Mouse (Mus musculus) midbrain, embryonic 11.5 days (tissue): ENCODE results near the gene Acin1. TPM values are rescaled to one million over a fixed set of nuclear protein-coding genes. Genes with fewer than 3 reads are reported as not detected.
A peak's percentile ranks its signal among the peaks of the same experiment; 100 is the strongest.
"Not testable (repeated sequence)": the region's sequence is repeated elsewhere in the genome, so short reads cannot be mapped to it uniquely, and the experiment has no call there.

Source experiments
- ATAC-seq: fragments of 200-750 bp; cut with Nextera tagmentation; 2 replicates; pipeline ENCODE4 v1.8.0; 2017; ENCODE audit warnings: moderate TSS enrichment, moderate library complexity; ENCODE audit not compliant: low FRiP score
- DNase-seq: peaks from one replicate; pipeline ENCODE4 v3.0.0; 2015; ENCODE audit warnings: low spot score; ENCODE audit errors: missing footprints
- H3K27ac ChIP-seq: fragments of 300-500 bp; sonication (generic); 2 replicates; pipeline ENCODE4 v1.5.1; 2014; ENCODE audit warnings: low read depth, low read length
- H3K27me3 ChIP-seq: fragments of 300-500 bp; sonication (generic); 2 replicates; pipeline ENCODE4 v1.6.1; 2014; ENCODE audit warnings: mild to moderate bottlenecking, low read length, moderate library complexity, mixed read lengths; ENCODE audit not compliant: control insufficient read depth, insufficient read depth
- H3K36me3 ChIP-seq: fragments of 300-500 bp; sonication (generic); 2 replicates; pipeline ENCODE4 v1.6.1; 2014; ENCODE audit warnings: mild to moderate bottlenecking, low read length, moderate library complexity, mixed read lengths; ENCODE audit not compliant: control insufficient read depth, insufficient read depth
- H3K4me1 ChIP-seq: fragments of 300-500 bp; sonication (generic); 2 replicates; pipeline ENCODE4 v1.6.1; 2014; ENCODE audit warnings: low read length; ENCODE audit not compliant: control insufficient read depth, insufficient read depth
- H3K4me2 ChIP-seq: fragments of 300-500 bp; sonication (generic); 2 replicates; pipeline ENCODE4 v1.6.1; 2014; ENCODE audit warnings: mild to moderate bottlenecking, moderate library complexity
- H3K4me3 ChIP-seq: fragments of 300-500 bp; sonication (generic); 2 replicates; pipeline ENCODE4 v1.5.1; 2014; ENCODE audit warnings: low read depth, low read length
- H3K9ac ChIP-seq: fragments of 300-500 bp; sonication (generic); 2 replicates; pipeline ENCODE4 v1.6.1; 2014; ENCODE audit warnings: low read length
- H3K9me3 ChIP-seq: fragments of 300-500 bp; sonication (generic); 2 replicates; pipeline ENCODE4 v1.6.1; 2016; ENCODE audit warnings: low read length; ENCODE audit not compliant: control insufficient read depth
- WGBS: fragments of 180-500 bp; shearing (Covaris S2); extraction: QIAGEN DNeasy Blood & Tissue Kit; methylation state at CpG from one replicate; pipeline ENCODE4 v1.1.7; 2014; 5-methylcytosine and 5-hydroxymethylcytosine counted together
- polyA plus RNA-seq: library from polyadenylated mRNA; unstranded; fragments of >200 nt; fragmentation: Nextera tagmentation; extraction: Ambion mirVana; gene quantifications from 2 replicates; pipeline ENCODE4 v1.2.1, GENCODE M21; 2014

Acin1 gene
- polyA plus RNA-seq, 1 experiment from 2014 or later: 145 TPM

- H3K9ac ChIP-seq: no peak overlapping the region
- H3K4me1 ChIP-seq: peaks cover 4% of the 10 kb centered on the region
- WGBS: 94% methylated on average over 16 of the region's 16 CpGs
- no peaks in the 10 kb centered on the region for H3K27me3 ChIP-seq
- H3K36me3 ChIP-seq: peaks cover 7% of the 10 kb centered on the region; the same call in 1 of the 2 replicates
- H3K9me3 ChIP-seq: no peaks in the 10 kb centered on the region
- no peak overlapping the region for H3K27ac ChIP-seq
- no peak overlapping the region; the same call in 1 of the 2 replicates for H3K4me3 ChIP-seq
- ATAC-seq: no peak
- no peak for DNase-seq
- H3K4me2 ChIP-seq: no peak overlapping the region
Measured at GRCm38 (mm10) chr14:54616226-54616825, 70.4 kb downstream of the Acin1 start.

DNA sequence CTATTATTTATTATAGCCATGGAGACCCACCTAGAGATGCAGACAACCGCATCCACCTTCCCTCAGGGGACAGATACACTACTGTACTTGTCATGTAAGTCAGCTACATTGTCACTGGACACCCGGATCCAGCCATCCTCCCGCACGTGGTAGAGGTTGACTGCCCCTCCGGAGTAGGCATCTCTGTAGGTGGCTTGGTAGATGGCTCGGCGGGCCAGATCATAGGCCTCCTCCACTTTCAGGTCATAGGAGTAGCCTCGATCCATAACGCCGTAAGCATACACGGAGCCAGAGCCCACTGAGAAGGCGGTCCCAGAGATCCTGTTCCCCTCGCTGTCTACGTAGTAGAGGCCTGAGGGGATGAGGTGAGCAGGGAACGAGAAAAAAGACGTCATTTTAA, 72.6 kb downstream of the Acin1 start:
- not testable (repeated sequence) for H3K27me3 ChIP-seq, DNase-seq, H3K4me2 ChIP-seq, ATAC-seq, H3K4me3 ChIP-seq, H3K36me3 ChIP-seq, H3K9ac ChIP-seq, H3K27ac ChIP-seq, H3K9me3 ChIP-seq, H3K4me1 ChIP-seq
- 89% methylated on average over 15 of the region's 16 CpGs for WGBS

DNA sequence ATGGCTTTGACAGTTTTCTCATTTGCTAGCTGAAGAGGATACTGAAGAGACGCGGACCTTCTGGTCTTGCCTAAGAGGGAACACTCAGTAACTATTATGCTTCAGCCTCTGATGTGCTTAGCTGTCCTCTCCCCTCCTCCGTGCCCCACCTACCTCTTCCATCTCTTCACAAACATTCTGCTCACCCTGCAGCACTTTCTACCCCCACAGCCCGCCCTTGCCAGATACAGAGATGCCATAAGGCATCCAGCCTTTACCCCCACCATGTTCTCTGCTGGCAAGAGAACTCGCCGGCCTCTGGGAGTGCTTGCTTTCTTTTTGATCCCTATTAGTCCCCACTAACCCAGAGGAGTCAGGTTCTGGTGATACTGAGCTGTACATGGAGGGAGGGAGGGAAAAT, 76.1 kb downstream of the Acin1 start:
- WGBS: 82% methylated on average over 6 of the region's 6 CpGs
- Histone ChIP-seq H3K4me2 (no peak overlapping the region), H3K4me1 (no peaks in the 10 kb centered on the region), H3K9ac (no peak overlapping the region), H3K4me3 (no peak overlapping the region), H3K27me3 (no peaks in the 10 kb centered on the region), H3K27ac (no peak overlapping the region), H3K9me3 (no peaks in the 10 kb centered on the region), H3K36me3 (peaks cover 5% of the 10 kb centered on the region; the same call in 1 of the 2 replicates)
- ATAC-seq (no peak), DNase-seq (no peak)

- H3K36me3 ChIP-seq: peaks cover 2% of the 10 kb centered on the region; the same call in 1 of the 2 replicates
- H3K4me1 ChIP-seq: peaks cover 2% of the 10 kb centered on the region; the same call in 1 of the 2 replicates
- no peaks in the 10 kb centered on the region for H3K27me3 ChIP-seq
- no peak overlapping the region for H3K27ac ChIP-seq
- DNase-seq: no peak
- H3K9ac ChIP-seq: no peak overlapping the region
- H3K4me3 ChIP-seq: no peak overlapping the region
- no peak overlapping the region for H3K4me2 ChIP-seq
- no peaks in the 10 kb centered on the region for H3K9me3 ChIP-seq
- WGBS: 76% methylated on average over 4 of the region's 4 CpGs
- ATAC-seq: no peak
Measured at GRCm38 (mm10) chr14:54609962-54610361, 76.8 kb downstream of the Acin1 start.

DNA sequence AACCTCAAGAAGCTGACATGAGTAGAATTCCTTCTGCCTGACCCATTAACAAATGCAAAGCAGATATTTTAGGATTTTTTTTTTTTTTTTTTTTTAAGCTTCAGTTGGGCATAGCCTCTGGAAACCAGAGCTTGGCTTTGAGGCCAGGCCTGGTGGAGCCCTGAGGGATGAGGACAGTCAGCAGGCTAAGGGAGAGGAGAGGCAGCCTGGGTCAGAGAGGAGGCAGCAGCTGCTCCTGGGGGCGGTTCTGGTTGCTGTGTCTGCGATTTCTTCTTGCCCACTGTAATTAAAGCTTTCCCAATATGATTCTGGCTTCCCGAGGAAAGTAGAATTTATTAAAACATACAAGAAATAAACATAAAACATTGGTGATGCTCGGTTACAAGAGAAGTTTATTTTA, 77.5 kb downstream of the Acin1 start:
- Histone ChIP-seq H3K9me3 (no peaks in the 10 kb centered on the region), H3K27ac (no peak overlapping the region), H3K4me1 (peaks cover 8% of the 10 kb centered on the region), H3K27me3 (no peaks in the 10 kb centered on the region), H3K4me2 (no peak overlapping the region), H3K9ac (no peak overlapping the region), H3K4me3 (no peak overlapping the region), H3K36me3 (peaks cover 2% of the 10 kb centered on the region; the same call in 1 of the 2 replicates)
- DNase-seq: no peak
- no peak for ATAC-seq
- WGBS: 87% methylated on average over 4 of the region's 4 CpGs

- Histone ChIP-seq H3K27ac (no peak overlapping the region), H3K4me3 (no peak overlapping the region), H3K36me3 (peaks cover 2% of the 10 kb centered on the region; the same call in 1 of the 2 replicates), H3K4me1 (peaks cover 13% of the 10 kb centered on the region), H3K4me2 (no peak overlapping the region), H3K27me3 (no peaks in the 10 kb centered on the region), H3K9ac (no peak overlapping the region), H3K9me3 (no peaks in the 10 kb centered on the region)
- DNase-seq (no peak), ATAC-seq (no peak)
- WGBS: 53% methylated on average over 8 of the region's 8 CpGs
Measured at GRCm38 (mm10) chr14:54607226-54607625, 79.5 kb downstream of the Acin1 start.

GRCm38 (mm10) chr14:54605752-54606321, 80.9 kb downstream of the Acin1 start, which contains the start of gene 4931414P19Rik:
TSS of gene 4931414P19Rik (minus strand) at chr14:54605993.
- Histone ChIP-seq H3K4me3 (peak within 1 kb of the TSS; percentile 40), H3K9me3 (no peaks in the 10 kb centered on the region), H3K4me1 (peaks cover 13% of the 10 kb centered on the region), H3K27me3 (no peaks in the 10 kb centered on the region), H3K9ac (peak within 1 kb of the TSS; percentile 63), H3K36me3 (no peaks in the 10 kb centered on the region), H3K27ac (peak within 1 kb of the TSS; percentile 50; the same call in 1 of the 2 replicates), H3K4me2 (peak within 1 kb of the TSS; percentile 60)
- DNase-seq: peak; percentile 97
- 1% methylated on average over 38 of the region's 39 CpGs for WGBS
- ATAC-seq: peak; percentile 59

DNA sequence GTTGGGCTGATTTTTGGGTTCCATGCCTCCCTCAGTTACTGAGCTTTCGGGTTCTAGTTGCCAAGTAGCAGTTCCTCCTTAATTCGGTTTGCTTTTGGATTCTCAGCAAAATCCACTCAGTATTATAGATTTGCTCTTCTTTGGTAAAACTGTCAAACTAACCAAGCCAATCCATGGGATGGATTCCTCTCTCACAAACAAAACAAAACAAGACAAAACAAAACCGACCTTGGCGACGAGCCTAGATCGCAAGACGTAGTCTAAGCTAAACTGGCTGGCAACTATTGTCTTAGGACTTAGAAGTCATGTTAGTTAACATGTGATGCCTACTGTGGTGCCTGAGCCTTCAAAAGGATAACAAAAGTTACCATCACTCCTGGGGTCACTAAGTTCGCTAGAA, 83.0 kb downstream of the Acin1 start:
- H3K9me3 ChIP-seq: no peaks in the 10 kb centered on the region
- H3K4me1 ChIP-seq: peaks cover 13% of the 10 kb centered on the region
- H3K9ac ChIP-seq: no peak overlapping the region
- WGBS: 84% methylated on average over 8 of the region's 8 CpGs
- H3K4me2 ChIP-seq: peak overlapping the region; percentile 34
- no peak overlapping the region; the same call in 1 of the 2 replicates for H3K27ac ChIP-seq
- ATAC-seq (no peak), DNase-seq (no peak)
- no peaks in the 10 kb centered on the region for H3K36me3 ChIP-seq
- no peaks in the 10 kb centered on the region for H3K27me3 ChIP-seq
- H3K4me3 ChIP-seq: no peak overlapping the region; the same call in 1 of the 2 replicates

- Histone ChIP-seq H3K9ac (peak overlapping the region; percentile 70), H3K27ac (peak overlapping the region; percentile 52), H3K4me1 (peaks cover 13% of the 10 kb centered on the region), H3K9me3 (no peaks in the 10 kb centered on the region), H3K4me2 (peak overlapping the region; percentile 34), H3K4me3 (peak overlapping the region; percentile 51), H3K27me3 (no peaks in the 10 kb centered on the region), H3K36me3 (no peaks in the 10 kb centered on the region)
- ATAC-seq (peak; percentile 99), DNase-seq (peak; percentile 99)
- WGBS: under 1% methylated on average over 46 of the region's 46 CpGs
Measured at GRCm38 (mm10) chr14:54603038-54603654, 83.6 kb downstream of the Acin1 start.
